Mouse (Mus musculus) intestine, embryonic 16.5 days (tissue): ENCODE measurements around the gene Phykpl. TPM values are rescaled to one million over a fixed set of nuclear protein-coding genes. Genes with fewer than 3 reads are reported as not detected.

Source experiments
- ATAC-seq: fragments of 200-750 bp; cut with Nextera tagmentation; 2 replicates; pipeline ENCODE4 v1.8.0; 2017; ENCODE audit warnings: moderate TSS enrichment, moderate library complexity
- H3K27ac ChIP-seq: fragments of 300-500 bp; sonication (generic); 2 replicates; pipeline ENCODE4 v1.5.1; 2014; ENCODE audit warnings: mild to moderate bottlenecking, low read length
- H3K27me3 ChIP-seq: fragments of 300-500 bp; sonication (generic); replicated peaks from 2 replicates; pipeline ENCODE4 v1.6.1; 2014; ENCODE audit warnings: low read length, control low read depth, mixed read lengths; ENCODE audit not compliant: control insufficient read depth, insufficient read depth
- H3K36me3 ChIP-seq: fragments of 300-500 bp; sonication (generic); 2 replicates; pipeline ENCODE4 v1.6.1; 2014; ENCODE audit warnings: low read length, control low read depth; ENCODE audit not compliant: control insufficient read depth, insufficient read depth
- H3K4me1 ChIP-seq: fragments of 300-500 bp; sonication (generic); 2 replicates; pipeline ENCODE4 v1.6.1; 2014; ENCODE audit warnings: low read length, control low read depth, mixed read lengths; ENCODE audit not compliant: control insufficient read depth, insufficient read depth
- H3K4me2 ChIP-seq: fragments of 300-500 bp; sonication (generic); 2 replicates; pipeline ENCODE4 v1.6.1; 2014; ENCODE audit warnings: low read depth, low read length, control low read depth
- H3K4me3 ChIP-seq: fragments of 300-500 bp; sonication (generic); 2 replicates; pipeline ENCODE4 v1.5.1; 2014; ENCODE audit warnings: mild to moderate bottlenecking, low read length
- H3K9ac ChIP-seq: fragments of 300-500 bp; sonication (generic); 2 replicates; pipeline ENCODE4 v1.6.1; 2014; ENCODE audit warnings: low read depth, low read length
- H3K9me3 ChIP-seq: fragments of 300-500 bp; sonication (generic); 2 replicates; pipeline ENCODE4 v1.6.1; 2016; ENCODE audit warnings: low read length, control low read depth; ENCODE audit not compliant: control insufficient read depth
- WGBS: fragments of 180-500 bp; shearing (Covaris S2); extraction: QIAGEN DNeasy Blood & Tissue Kit; methylation state at CpG from one replicate; pipeline ENCODE4 v1.1.7; 2014; 5-methylcytosine and 5-hydroxymethylcytosine counted together
- polyA plus RNA-seq: library from polyadenylated mRNA; unstranded; fragments of >200 nt; fragmentation: Nextera tagmentation; extraction: Ambion mirVana; gene quantifications from 2 replicates; pipeline ENCODE4 v1.2.1, GENCODE M21; 2015

Phykpl gene
- polyA plus RNA-seq, 1 experiment from 2014 or later: 20.9 TPM

GRCm38 (mm10) chr11:51650691-51651515, 66.3 kb downstream of the Phykpl start, which contains the start of the genes N4bp3 and D930048N14Rik:
N4bp3 (minus strand) TSS chr11:51650842.
D930048N14Rik (plus strand) TSS chr11:51650954.
- Histone ChIP-seq H3K27me3 (no peaks in the 10 kb centered on the region), H3K9me3 (no peaks in the 10 kb centered on the region), H3K4me3 (peak within 1 kb of the TSS; percentile 78), H3K9ac (peak within 1 kb of the TSS; percentile 85), H3K4me1 (peaks cover 26% of the 10 kb centered on the region), H3K36me3 (no peaks in the 10 kb centered on the region), H3K4me2 (peak within 1 kb of the TSS; percentile 92), H3K27ac (peak within 1 kb of the TSS; percentile 89)
- ATAC-seq: peak; percentile 88
- 1% methylated on average over 70 of the region's 70 CpGs for WGBS

DNA sequence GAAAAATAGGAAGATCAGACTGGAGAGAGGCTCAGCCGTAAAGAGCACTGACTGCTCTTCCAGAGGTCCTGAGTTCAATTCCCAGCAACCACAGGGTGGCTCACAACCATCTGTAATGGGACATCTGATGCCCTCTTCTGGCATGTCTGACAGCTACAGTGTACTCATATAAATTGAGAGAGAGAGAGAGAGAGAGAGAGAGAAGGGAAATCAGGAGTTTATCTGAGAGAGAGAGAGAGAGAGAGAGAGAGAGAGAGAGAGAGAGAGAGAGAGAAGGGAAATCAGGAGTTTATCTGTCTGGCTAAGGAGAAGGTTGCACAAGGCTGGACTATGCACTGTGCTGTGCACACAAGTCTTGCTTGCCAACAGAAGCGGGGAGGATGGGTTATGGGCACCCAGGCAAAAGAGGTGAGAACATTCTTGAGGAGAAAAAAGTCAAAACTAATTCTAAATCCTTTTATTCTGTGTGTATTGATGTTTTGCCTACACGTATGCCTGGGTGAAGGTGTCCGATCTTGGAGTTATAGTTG, 68.4 kb downstream of the Phykpl start:
- WGBS: 87% methylated on average over 4 of the region's 4 CpGs
- Histone ChIP-seq H3K27me3 (no peaks in the 10 kb centered on the region), H3K36me3 (no peaks in the 10 kb centered on the region), H3K4me1 (peaks cover 21% of the 10 kb centered on the region), H3K4me2 (no peak overlapping the region), H3K27ac (no peak overlapping the region), H3K9me3 (no peaks in the 10 kb centered on the region), H3K4me3 (no peak overlapping the region), H3K9ac (no peak overlapping the region)
- ATAC-seq: no peak

GRCm38 (mm10) chr11:51653736-51654135, 69.2 kb downstream of the Phykpl start:
- no peak overlapping the region for H3K4me2 ChIP-seq
- H3K9ac ChIP-seq: no peak overlapping the region
- H3K4me3 ChIP-seq: no peak overlapping the region
- WGBS: 84% methylated on average over 6 of the region's 6 CpGs
- H3K36me3 ChIP-seq: no peaks in the 10 kb centered on the region
- no peak overlapping the region for H3K27ac ChIP-seq
- no peaks in the 10 kb centered on the region for H3K27me3 ChIP-seq
- peaks cover 18% of the 10 kb centered on the region for H3K4me1 ChIP-seq
- no peaks in the 10 kb centered on the region for H3K9me3 ChIP-seq
- ATAC-seq: no peak

Other genes with a start within 250 kb of the Phykpl start
- 261 and 264 TPM in 2 replicates for gene Hnrnpab, start 22.1 kb downstream of the Phykpl start, polyA plus RNA-seq
- gene Nhp2, start 35.0 kb downstream of the Phykpl start, polyA plus RNA-seq: 150 and 175 TPM in 2 replicates
- 42.0 and 44.4 TPM in 2 replicates for gene Rmnd5b, start 51.1 kb downstream of the Phykpl start, polyA plus RNA-seq
- 16.1 and 17.0 TPM in 2 replicates for gene N4bp3, start 66.1 kb downstream of the Phykpl start, polyA plus RNA-seq
- gene D930048N14Rik, start 66.2 kb downstream of the Phykpl start, polyA plus RNA-seq: 3.4 and 3.7 TPM in 2 replicates
- gene 0610009B22Rik, start 104.1 kb downstream of the Phykpl start, polyA plus RNA-seq: 97.2 and 103 TPM in 2 replicates
- 21.2 and 27.6 TPM in 2 replicates for gene Sec24a, start 178.9 kb downstream of the Phykpl start, polyA plus RNA-seq
- 218 and 226 TPM in 2 replicates for gene Sar1b, start 178.9 kb downstream of the Phykpl start, polyA plus RNA-seq